Mouse (Mus musculus) cerebral cortex, adult 2 months (tissue): ENCODE measurements around the gene Ube2e2.

Experiments
- WGBS: fragments of 180-500 bp; shearing (Covaris S2); methylation state at CpG from one replicate; pipeline ENCODE4 v1.1.7; 2018; 5-methylcytosine and 5-hydroxymethylcytosine counted together

The Ube2e2 gene

DNA sequence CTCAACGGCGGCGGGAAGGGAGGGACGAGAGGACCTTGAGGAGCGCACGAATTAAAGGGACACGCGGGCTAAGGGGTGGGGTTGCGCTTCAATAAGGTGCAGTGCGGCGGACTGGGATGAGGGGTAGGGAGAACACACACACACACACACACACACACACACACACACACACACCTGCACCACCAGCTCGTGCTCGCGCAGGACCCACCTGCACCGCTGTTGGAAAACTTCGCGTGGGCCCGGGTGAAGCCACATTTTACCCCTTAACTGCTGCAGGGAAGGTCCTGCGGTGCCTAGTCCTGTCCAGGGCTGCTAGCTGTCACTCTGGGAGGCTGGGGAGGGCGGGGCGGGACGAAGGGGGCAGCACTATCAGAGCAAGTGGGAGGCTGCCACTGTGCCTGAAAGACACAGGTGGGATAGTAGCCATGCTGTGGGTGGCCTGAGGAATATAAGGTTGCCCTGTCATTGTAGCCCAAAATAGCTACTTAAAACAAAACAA, at the start of gene Ube2e2:
Ube2e2 (minus strand) TSS at position 321 of the 499 bp plus-strand sequence.
- WGBS = 2% methylated on average over 22 of the region's 22 CpGs

DNA sequence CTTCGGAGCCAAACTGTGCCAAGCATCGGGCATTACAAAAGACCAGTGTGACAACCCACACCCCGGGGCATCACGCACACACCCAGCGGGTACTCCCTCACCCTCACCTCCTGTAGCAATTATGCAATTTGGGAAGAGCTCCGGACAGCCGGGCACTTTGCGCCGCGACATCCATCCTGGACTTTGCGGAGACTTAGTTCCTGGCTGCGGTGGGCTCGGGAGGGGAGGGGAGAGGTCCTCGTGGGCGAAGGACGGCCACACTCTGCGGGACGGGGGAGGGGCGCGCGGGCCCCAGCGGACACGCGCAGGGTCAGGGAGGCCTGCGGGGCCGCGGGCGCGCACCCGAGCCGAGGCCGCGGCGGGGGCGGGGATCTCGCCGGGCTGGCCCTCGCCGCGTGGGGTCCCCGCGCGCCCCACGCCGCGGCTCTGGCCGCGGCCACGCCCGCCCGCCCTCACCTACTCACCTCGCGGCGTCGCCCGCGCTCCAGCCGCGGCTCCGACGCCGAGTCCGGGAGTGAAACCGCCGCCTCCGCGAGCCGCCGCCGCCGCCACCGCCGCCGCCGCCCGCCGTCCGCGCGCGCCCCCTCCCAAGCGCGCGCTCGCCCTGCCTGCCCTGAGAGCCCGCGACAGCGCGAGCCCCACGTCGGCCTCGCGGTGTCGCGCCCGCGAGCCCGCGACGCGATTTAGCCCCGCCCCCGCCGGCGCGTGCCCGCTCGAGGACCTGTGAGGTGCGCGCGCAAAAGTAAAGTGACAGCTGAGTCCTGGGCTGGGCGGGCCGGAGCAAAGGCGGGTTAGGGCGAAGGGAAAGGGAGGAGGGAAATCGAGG, 733 bp downstream of the Ube2e2 start:
- WGBS = under 1% methylated on average over 108 of the region's 116 CpGs

DNA sequence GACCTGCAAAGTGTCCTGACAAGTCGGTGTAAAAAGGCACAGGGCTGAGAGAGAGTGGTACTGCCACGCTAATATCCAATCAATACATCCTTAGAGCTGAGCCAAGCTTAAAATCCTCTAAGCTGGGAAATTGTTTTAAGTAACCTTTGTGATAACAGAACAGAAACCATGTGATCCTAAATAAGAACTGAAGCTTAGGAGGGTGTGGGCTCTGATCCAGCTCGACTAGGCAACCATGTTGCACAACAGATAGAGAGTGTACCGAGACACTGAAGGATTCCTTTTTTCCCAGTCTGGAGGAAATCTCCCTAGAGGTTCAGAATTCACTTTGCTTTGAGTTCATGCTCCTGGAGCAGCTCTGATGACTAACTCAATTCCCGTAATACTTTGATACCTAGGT, 4.5 kb downstream of the Ube2e2 start:
- WGBS = 65% methylated on average over 5 of the region's 5 CpGs

DNA sequence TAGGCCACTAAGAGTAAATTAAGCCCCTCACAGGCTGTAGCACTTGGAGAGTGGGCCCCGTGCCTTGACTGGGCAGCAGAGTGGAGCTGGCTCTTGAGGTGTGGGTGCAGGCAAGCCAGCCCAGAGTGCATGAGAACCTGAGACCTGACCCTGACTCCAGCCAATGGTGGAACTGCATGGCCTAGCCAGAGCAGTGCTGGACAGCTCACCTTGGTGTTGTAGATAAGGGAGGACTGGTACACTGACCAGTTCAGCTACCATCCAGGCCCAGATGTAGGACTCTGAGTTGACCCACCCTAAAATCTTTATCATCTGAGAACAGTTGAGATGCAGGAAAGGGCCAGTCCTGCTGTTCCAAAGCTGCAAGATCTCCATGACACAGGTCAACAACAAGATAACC, 11.6 kb downstream of the Ube2e2 start:
- WGBS = 94% methylated on average over 1 of the region's 1 CpGs

DNA sequence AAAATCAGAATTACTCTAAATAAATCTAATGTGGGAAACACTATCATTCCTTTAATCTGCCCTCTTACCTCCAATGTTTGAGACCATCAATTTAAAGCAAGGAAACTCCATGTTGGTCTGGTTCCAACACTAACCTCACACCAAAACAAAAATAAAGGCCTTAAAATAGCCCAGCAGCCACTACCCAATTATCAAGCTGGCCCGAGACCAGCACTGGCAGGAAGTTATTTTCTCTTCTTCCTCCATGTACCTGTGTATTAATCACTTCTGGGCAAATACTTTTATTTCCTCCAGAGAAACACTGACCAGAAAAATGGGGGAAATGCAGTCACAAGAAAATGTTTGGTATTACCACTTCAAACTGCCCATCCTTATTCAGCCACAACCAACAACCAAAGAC, 23.4 kb downstream of the Ube2e2 start:
- 82% methylated on average over 1 of the region's 1 CpGs for WGBS

DNA sequence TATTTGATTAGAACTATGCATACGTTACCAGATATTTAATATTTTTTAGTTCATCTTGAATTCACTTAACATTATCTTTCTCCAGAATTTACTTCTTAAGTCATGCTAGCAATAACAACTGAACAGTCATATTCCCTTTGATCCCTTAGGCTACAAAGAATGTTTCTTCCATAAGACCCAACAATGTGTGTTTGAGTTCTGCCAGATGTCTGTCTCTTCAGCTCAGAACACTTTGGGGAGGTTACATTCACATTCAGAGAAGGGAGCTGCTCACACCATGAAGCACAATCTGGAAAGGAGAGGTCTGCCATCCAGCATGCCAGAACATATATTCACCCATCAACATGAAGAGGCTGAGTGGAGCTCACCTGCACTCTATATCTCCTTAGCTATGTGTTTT, 65.4 kb downstream of the Ube2e2 start:
- WGBS = 97% methylated on average over 1 of the region's 1 CpGs

DNA sequence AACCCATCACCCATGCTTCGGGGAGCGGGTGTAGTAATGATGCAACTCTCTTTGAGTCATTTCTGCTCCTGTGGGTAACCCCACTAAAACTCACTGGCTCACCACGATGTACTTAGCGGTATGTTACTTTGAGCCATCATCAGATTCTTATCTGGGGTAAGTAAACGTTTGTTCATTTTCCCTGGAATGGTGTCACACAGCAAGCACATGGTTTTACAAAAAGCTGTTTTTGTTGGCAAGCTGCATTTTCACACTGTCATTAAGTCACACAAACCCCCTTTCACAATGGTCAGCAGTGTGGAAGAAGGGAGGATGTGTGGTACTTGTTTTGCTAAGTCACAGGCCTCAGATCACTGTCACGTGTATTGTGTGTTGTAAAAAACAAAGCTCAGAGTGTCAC, 73.4 kb downstream of the Ube2e2 start:
- WGBS = 48% methylated on average over 6 of the region's 6 CpGs

DNA sequence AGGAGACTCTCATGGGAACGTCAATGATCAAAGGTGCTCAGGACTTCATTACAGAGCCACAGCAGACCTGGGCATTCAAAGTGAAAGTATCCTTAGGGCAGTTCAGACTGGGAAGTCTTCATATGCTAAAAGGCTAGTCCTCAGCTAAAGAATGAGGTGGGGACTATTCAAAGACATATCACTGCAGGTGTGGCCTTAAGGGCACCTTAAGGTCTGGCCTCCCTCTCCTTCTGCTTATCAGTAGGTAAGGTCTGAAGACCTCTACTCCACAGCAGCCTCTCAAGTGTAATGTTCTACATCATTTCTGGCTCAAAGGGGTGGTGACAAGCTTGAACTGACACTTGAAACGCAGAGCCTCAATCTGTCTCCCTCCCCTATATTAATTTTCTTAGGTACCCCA, 98.3 kb downstream of the Ube2e2 start:
- 87% methylated on average over 2 of the region's 2 CpGs for WGBS

DNA sequence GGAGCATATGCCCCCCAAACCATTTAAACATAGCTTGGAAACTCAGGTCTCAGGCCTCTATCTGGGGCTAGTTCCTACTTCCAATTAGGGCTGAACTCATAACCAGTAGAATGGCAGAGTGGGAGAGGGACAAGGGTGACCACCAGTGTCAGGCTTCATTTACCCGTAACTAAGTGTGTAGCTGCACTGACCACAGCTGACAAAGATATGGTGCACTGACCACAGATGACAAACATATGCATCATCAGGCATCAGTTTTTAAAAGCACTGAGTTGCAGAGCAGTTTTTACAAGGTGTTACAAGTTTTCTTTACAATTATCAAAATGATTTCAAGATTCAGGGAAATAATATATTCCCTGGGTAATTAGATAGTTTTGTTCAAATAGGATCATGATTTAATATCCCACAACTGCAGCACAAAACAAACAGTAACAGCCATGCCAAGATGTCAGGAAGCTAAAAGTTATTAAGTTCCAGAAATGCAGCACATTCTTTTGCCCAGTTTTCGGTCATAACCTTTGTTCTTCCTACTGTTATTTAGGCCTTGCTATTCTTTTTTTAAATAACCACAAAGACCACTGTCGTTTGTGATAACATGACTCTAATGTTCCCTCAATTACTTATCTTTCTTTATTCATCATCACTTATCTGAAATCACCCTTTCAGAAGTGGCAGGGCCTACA, 114.9 kb downstream of the Ube2e2 start:
- WGBS = 75% methylated on average over 3 of the region's 3 CpGs

DNA sequence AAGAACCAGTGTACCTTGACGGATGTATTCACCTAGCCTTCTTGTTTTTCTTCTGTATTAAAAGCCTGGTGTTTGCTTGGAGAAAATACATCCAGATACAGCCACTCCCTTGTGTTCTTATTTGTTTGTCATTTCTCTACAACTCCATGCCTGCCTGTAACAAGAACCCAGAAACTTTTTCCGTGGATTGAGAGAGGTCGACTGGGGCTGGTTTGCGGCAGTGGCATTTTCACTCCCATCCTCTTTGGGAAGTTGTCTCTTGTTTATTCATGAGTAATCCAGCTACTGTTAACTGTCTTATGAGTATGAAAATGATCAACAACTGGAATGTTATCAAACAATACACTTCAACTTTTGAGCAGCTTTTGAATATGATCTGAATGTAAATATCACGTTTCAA, 115.8 kb downstream of the Ube2e2 start:
- 85% methylated on average over 5 of the region's 5 CpGs for WGBS

DNA sequence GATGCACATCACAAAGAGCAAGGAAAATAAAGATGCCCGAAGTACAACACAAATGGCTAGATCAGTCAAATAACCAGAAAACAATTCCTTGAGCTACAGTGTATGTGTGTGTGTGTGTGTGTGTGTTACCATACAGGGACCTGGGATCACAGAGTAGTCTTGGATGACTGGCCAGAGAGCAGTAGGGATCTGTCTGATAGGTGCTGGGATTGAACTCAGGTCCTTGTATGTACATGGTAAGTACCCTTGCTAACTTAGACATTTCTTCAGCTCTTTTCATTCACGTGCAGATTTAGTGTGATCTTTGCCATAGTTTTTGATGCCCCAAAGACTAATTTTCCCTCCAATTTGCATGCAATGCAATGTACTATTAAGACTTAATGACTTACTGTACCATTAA, 117.9 kb downstream of the Ube2e2 start:
- WGBS = 91% methylated on average over 2 of the region's 2 CpGs

DNA sequence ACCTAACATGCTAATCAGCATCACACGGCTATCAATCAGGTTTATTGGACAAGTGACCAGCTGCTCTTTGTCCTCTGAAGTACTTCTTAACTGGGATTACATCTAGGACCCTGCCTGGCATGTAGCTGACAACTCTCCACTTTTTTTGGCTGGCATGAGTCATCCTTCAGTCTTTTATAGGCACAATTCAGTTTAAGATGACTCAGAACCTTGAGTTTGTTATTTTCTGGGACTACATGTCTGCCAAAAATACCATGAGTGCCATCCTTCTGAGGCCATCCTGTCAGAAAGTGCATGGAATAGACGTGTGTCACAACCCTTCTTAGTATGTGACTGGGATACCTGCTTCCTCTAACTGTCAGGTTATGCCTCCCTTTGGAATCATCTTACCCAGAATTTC, 120.3 kb downstream of the Ube2e2 start:
- whole genome bisulfite sequencing = 31% methylated on average over 2 of the region's 2 CpGs

DNA sequence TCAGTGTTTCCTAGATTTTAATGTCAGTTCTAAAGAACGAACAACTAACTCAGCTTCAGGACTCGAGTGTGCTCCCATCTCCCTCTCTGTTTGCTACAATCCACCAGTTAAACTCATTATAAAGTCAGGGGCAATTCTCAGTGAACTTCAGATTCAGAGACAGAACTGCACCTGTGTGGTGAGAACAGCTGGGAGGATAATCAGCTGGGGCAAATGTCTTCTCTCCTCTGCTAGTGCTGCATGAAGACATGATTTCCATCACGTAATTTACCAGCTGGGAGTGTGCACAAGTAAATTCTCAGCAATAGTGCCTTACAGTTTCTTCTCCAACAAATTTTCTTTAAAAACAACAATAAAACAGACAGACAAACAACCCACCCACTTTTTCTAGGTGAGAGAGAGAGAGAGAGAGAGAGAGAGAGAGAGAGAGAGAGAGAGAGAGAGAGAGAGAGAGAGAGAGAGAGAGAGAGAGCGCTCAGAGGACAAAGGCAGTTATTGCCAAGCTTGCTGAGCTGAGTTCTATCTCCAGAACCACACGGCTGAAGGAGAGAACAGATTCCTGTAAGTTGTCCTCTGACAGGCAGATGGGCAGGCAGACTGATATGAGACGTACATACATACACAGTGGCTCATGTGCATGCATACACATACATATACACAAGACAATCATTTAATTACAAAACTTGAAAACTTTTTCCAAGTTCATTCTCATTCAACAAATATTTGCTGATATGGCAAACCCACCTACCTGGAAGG, 134.3 kb downstream of the Ube2e2 start:
- WGBS = 46% methylated on average over 6 of the region's 6 CpGs

DNA sequence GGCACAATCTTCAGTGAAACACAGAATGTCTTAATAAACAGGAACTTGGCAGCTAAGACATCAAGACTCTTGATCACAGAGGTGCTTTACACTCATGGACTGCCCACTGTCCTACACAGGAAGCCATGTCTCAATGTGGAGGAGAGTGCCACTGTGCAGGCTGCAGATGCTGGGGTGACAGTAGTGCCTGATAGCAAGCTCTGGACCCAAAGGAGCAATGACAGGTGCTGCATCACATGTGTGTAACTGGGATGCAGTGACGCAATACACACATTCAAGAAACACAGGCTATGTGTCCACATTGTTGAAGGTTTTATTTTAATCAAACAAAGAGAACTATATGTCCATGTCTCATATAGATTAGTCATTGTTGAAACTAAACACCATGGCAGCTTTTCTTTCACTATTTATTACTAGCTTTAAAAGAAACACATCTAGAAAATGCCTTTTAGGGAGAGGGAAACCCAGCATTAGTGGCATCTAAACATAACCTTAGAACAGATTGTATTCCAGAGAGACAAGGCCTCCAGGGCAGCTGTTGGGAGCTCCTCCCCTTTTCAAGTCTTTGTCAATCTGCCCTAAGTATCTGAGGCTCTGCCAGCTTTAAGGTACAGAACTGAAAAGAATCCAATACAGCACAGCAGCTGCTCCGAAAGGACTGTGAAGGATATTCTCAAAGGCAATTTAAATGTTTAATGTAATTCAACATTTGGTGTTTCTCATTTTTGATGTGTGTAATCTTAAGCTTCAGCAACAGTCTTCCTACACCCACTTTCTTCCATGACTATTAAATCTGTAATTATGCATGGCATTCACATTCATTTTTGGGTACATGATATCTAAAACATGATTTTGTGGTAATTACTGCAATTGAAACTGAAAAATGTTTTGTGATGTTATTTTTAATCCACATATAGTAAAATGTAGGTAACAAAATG, 135.2 kb downstream of the Ube2e2 start:
- 52% methylated on average over 2 of the region's 2 CpGs for WGBS

DNA sequence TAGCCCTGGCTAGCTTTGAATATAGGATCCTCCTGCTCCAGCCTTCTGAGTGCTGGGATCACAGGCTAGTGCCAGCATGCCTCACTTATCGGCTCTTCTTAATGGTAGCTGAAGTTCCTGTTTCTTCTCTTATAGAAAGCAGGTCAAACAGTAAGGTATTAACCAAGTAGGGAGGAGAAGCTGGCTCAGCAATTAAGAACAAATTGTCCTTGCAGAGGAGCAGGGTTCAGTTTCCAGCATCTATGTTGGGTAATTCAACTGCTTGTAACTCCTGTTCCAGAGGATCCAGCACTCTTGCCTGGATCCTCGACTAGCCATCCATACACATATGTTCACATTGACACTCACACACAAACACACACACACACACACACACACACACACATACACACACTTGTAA, 136.1 kb downstream of the Ube2e2 start:
- 87% methylated on average over 2 of the region's 2 CpGs for WGBS

DNA sequence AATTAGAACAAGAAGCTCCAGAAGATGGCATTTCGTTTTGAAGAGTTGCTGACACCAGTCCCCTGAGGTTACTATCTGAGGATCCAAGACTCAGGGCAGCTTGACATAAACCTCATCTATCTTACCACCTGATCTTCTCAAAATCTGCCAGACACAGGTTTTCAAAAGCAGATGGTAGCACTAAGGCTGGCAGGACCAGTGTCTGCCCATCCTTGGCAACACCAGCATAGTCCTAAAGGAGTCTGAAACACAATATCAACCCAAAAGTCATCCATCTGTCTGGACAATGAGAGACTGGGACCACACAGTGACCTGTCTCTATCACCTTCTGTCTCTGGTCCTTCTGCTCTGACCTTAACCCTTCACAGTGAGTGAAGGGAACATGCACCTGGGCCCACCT, 138.7 kb downstream of the Ube2e2 start:
- WGBS = 73% methylated on average over 1 of the region's 1 CpGs

DNA sequence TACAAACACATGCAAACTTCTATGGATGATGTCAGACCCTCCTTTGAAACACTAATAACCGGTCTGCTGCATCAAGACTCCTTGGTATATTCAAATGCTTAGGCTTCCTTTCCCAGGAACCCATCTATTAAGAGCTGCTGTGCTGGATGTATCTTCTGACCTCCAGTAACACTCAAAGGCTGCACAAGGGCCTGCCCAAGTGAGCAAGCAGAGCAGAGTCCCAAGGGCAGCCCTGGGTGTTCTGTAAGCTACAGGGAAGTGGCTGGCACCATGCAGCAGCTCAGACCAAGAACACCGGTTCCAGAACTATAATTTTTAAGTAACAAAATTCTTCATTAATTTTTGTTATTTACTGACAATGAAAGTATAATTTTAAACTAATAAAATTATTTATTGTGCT, 139.5 kb downstream of the Ube2e2 start:
- 88% methylated on average over 2 of the region's 2 CpGs for WGBS

DNA sequence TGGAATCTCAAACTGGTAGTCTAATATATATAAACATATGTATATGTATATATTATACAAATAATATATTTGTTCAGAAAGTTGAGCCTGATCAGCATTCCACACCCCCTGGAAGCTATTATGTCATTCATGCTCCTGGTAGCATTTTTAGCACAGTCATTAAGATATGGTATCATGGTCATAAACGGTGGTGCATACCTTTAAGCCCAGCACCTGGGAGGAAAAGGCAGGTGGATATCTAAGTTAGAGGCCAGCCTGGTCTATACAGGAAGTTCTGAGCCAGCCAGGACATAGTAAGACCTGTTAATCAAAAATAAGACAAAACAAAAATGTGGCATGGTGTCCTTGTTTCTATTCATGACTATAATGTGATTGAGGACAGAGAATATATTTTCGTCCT, 140.1 kb downstream of the Ube2e2 start:
- WGBS = 85% methylated on average over 2 of the region's 2 CpGs

DNA sequence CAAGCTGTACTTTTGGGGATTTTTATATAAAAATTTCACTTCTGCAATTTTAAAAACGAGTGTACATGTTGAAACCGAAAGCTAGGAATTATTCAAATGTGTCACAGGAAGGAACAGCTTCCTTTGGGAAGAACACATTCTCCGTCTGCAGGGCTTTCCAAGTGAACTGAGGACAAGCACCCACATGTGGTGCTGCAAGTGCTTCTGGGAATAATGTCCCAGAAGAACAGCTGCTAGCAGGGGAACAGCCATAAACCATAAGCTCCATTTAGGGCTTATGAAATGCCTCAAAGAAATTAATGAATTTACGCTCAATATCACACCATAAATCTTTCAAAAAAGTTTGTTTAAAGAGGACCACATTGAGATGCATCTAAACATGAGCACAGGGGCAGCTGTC, 162.9 kb downstream of the Ube2e2 start:
- WGBS = 23% methylated on average over 4 of the region's 4 CpGs

DNA sequence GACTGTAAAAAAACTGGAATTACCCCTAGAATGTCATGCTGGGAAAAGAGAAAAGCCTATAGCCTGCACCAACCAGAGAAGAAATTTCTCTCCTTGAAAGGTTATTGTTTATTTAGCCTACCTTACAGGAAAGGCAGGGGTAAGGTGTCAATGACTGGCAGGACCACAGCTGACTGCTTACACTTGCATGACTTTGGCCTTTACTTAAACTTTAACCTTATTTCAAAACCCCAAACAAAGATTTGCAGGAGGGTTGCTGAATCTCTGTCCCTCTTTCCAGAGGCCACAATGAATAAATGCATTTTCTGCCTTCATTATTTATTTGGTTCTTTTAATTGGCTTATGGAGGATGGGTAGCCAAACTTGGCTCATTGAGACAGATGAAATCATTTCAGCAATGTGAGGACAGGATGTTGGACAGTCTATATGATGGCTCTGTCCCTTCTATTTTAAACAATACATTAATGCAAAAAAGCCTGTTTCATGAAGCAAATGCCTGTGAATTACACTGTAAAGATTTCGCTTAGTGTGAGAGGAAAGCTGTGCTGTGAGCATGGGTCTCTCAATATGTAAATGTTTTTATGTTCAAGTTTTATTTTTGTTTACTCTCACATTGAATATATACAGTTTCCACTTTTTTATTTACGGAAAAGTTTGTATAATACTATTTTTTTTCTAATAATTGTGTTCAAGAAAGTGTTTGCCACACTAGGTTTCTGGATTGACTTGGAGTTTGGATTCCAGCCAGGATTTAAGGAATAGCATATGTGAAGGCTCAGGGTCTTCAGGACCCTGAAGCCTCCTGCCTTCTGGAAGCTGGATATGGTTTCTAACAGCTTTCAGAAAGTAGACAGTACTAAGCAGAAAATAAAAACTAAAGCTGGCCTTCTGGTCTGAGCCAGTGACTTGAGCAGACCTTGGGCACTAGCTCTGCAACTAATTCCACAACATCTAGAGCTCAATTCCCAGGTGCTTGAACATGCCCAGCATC, 173.2 kb downstream of the Ube2e2 start:
- WGBS = 91% methylated on average over 2 of the region's 2 CpGs
